Mouse (Mus musculus) spleen, adult 10 weeks (tissue): Measurements from ENCODE around the gene Pip5k1b. TPM values are rescaled to one million over a fixed set of nuclear protein-coding genes. Genes with fewer than 3 reads are reported as not detected.

Experiments
- polyA plus RNA-seq: library from polyadenylated mRNA; stranded (reverse); fragments of 350-450 nt; fragmentation: Illumina TruSeq; extraction: RNeasy Lipid Tissue Mini Kit (QIAGEN cat#74804); gene quantifications from one replicate; pipeline ENCODE4 v1.2.3, GENCODE M21; 2015; ENCODE audit warnings: low replicate concordance; ENCODE audit not compliant: insufficient read depth

Pip5k1b gene
- 5.0 TPM for polyA plus RNA-seq

GRCm38 (mm10) chr19:24555466-24555903 lies at the start of gene Pip5k1b:
Gene Pip5k1b, minus strand, starts transcription at chr19:24555872.

GRCm38 (mm10) chr19:24476929-24477882 lies 78.5 kb downstream of the Pip5k1b start, which contains the start of gene Fam122a:
Gene Fam122a, minus strand, starts transcription at chr19:24477356.

GRCm38 (mm10) chr19:24280601-24281228 lies 275.0 kb downstream of the Pip5k1b start, which contains the start of gene Fxn:
Gene Fxn, minus strand, starts transcription at chr19:24280605.

Other genes with a start within 250 kb of the Pip5k1b start
- 10.8 TPM for gene Fam122a, start 78.5 kb downstream of the Pip5k1b start, polyA plus RNA-seq
- gene Tmem252, start 118.1 kb upstream of the Pip5k1b start, polyA plus RNA-seq = 0.11 TPM